Mouse (Mus musculus) urinary bladder, postnatal 0 days (tissue): Measurements from ENCODE around the gene Mgl2. TPM values are rescaled to one million over a fixed set of nuclear protein-coding genes. Genes with fewer than 3 reads are reported as not detected.

Experiments
- polyA plus RNA-seq: library from polyadenylated mRNA; unstranded; fragments of >200 nt; fragmentation: Nextera tagmentation; extraction: Ambion mirVana; gene quantifications from 2 replicates; pipeline ENCODE4 v1.2.1, GENCODE M21; 2015

Gene Mgl2
- 0.58 and 0.90 TPM in 2 replicates for polyA plus RNA-seq

DNA sequence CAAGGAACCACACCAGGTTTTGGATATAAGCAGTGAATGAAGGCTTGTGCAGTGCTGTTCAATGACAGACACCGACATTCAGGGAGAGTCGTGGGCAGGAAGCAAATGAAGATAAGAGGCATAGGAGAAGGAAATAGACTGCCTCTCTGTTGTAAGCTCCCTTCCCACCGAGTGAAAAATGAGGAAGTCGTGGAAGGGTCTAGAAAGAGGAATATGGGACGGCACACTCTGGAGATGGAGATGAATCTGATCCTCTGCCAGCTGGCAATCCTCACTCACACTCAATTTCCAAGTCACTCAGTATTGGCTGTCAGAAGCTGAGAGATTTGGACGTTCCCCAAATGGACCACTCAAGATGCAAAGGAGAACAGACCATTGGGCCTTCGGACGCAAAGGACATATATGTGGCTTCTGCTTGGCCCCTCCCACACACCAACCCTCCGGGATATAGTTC lies at the start of gene Mgl2:
TSS of gene Mgl2 (plus strand) at position 404 of the 454 bp plus-strand sequence.

DNA sequence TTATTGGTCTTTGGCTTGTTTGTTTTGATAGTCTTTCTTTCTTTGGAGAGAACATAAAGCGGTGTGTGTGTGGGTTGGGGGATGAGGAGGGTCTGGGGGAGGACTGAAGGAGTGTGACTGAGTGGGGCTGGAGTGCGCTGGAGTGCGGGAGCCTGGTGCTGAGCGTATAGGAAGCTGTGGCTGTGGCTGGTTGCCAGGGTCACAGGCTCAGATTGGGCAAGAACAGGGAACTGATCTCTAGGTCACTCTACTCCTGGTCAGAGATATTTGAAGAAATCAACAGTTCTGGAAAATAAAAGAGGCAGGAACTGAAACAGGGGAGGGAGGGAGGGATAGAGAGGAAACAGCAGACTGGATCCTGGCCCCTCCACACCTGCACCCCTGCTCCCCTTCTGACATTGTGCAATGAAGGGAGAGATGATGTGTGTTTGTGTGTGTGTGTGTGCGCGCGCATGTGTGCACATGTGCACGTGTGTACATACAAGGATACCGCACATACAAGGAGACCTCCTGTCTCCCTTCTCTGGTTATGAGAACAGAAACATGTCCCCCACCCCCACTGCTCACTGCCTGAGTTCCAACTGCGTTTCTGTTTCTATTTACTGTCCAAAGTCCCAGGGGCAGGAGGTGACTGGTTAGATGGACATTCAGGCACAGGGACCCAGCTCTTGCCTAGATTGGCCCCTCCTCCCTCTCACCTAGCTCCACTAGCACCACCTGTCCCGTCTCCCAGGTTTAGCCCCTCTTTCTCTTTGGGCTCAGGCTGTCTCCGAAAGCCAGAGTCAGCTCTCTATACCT lies 37.9 kb upstream of the Mgl2 start, which contains the start of gene Asgr2:
TSS of gene Asgr2 (plus strand) at position 659 of the 798 bp plus-strand sequence.

DNA sequence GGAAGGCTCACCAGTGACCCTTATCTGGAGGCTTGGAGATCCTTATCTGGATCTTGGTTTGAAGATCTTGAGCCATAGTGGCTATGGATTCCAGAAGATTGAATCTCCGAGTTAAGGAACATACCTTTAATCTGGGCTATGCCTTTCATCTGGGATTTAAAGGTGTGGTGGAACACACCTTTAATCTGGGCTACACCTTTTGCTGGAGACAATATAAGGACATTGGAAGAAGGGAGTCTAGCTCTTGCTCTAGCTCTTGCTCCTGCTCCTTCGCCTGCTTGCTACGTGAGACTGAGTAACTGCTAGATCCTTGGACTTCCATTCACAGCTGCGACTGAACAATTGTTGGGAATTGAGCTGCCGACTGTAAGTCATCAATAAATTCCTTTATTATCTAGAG lies 25.8 kb downstream of the Mgl2 start, which contains the start of gene Clec10a:
TSS of gene Clec10a (plus strand) at position 301 of the 400 bp plus-strand sequence.

Other genes with a start within 250 kb of the Mgl2 start
- 9.2 and 10.3 TPM in 2 replicates for gene Kctd11, start 248.9 kb upstream of the Mgl2 start, polyA plus RNA-seq
- gene Acap1, start 234.8 kb upstream of the Mgl2 start, polyA plus RNA-seq = 0.14 and 0.47 TPM in 2 replicates
- 2.4 and 2.8 TPM in 2 replicates for gene 2810408A11Rik, start 229.3 kb upstream of the Mgl2 start, polyA plus RNA-seq
- gene Neurl4, start 229.3 kb upstream of the Mgl2 start, polyA plus RNA-seq = 3.3 and 4.0 TPM in 2 replicates
- 40.4 and 40.8 TPM in 2 replicates for gene Gps2, start 216.4 kb upstream of the Mgl2 start, polyA plus RNA-seq
- 1,055 and 1,123 TPM in 2 replicates for gene Eif5a, start 208.4 kb upstream of the Mgl2 start, polyA plus RNA-seq
- gene Ybx2, start 194.5 kb upstream of the Mgl2 start, polyA plus RNA-seq = 0.54 and 1.3 TPM in 2 replicates
- 181 and 186 TPM in 2 replicates for gene Slc2a4, start 182.1 kb upstream of the Mgl2 start, polyA plus RNA-seq
- 61.3 and 78.2 TPM in 2 replicates for gene Cldn7, start 165.6 kb upstream of the Mgl2 start, polyA plus RNA-seq
- 17.5 and 18.5 TPM in 2 replicates for gene Ctdnep1, start 149.2 kb upstream of the Mgl2 start, polyA plus RNA-seq
- 83.8 and 90.4 TPM in 2 replicates for gene Elp5, start 147.8 kb upstream of the Mgl2 start, polyA plus RNA-seq
- gene Gabarap, start 139.2 kb upstream of the Mgl2 start, polyA plus RNA-seq = 483 and 506 TPM in 2 replicates
- 46.2 and 46.3 TPM in 2 replicates for gene Phf23, start 134.6 kb upstream of the Mgl2 start, polyA plus RNA-seq
- 13.4 and 13.8 TPM in 2 replicates for gene Dvl2, start 129.7 kb upstream of the Mgl2 start, polyA plus RNA-seq
- 89.2 and 94.2 TPM in 2 replicates for gene Acadvl, start 114.9 kb upstream of the Mgl2 start, polyA plus RNA-seq
- gene Dlg4, start 113.4 kb upstream of the Mgl2 start, polyA plus RNA-seq = 4.8 and 5.2 TPM in 2 replicates
- gene Asgr1, start 76.2 kb upstream of the Mgl2 start, polyA plus RNA-seq = 0.23 and 0.55 TPM in 2 replicates
- gene Asgr2, start 37.7 kb upstream of the Mgl2 start, polyA plus RNA-seq = not detected in 2 replicates
- 1.6 and 2.0 TPM in 2 replicates for gene Clec10a, start 25.9 kb downstream of the Mgl2 start, polyA plus RNA-seq
- 0.87 and 1.5 TPM in 2 replicates for gene Slc16a11, start 82.4 kb downstream of the Mgl2 start, polyA plus RNA-seq
- gene Slc16a13, start 90.7 kb downstream of the Mgl2 start, polyA plus RNA-seq = 3.1 and 4.4 TPM in 2 replicates
- 3.7 and 4.7 TPM in 2 replicates for gene Bcl6b, start 99.5 kb downstream of the Mgl2 start, polyA plus RNA-seq
- 95.7 and 103 TPM in 2 replicates for gene 0610010K14Rik, start 107.6 kb downstream of the Mgl2 start, polyA plus RNA-seq
- gene Gm21988, start 109.5 kb downstream of the Mgl2 start, polyA plus RNA-seq = 6.7 and 7.6 TPM in 2 replicates
- gene Rnasek, start 109.5 kb downstream of the Mgl2 start, polyA plus RNA-seq = 285 and 308 TPM in 2 replicates
- 2.3 and 3.6 TPM in 2 replicates for gene Alox12, start 125.0 kb downstream of the Mgl2 start, polyA plus RNA-seq
- gene Alox12e, start 192.3 kb downstream of the Mgl2 start, polyA plus RNA-seq = 0.16 and 0.17 TPM in 2 replicates
- 0.71 and 1.2 TPM in 2 replicates for gene Alox15, start 221.7 kb downstream of the Mgl2 start, polyA plus RNA-seq